Mouse (Mus musculus) naive thymus-derived CD4-positive, alpha-beta T cell, adult 2 months (primary cell): ENCODE results near the gene Chchd10.

Experiments used
- DNase-seq: peaks from one replicate; pipeline ENCODE4 v3.0.0-alpha.2; 2011; ENCODE audit warnings: low read depth

The Chchd10 gene

GRCm38 (mm10) chr10:75926396-75926795, 6.5 kb upstream of the Chchd10 start:
- DNase-seq, result peak; percentile 43

GRCm38 (mm10) chr10:75930304-75930703, 2.6 kb upstream of the Chchd10 start:
- DNase-seq, result no peak

GRCm38 (mm10) chr10:75931311-75931710, 1.6 kb upstream of the Chchd10 start:
- no peak for DNase-seq

GRCm38 (mm10) chr10:75932081-75932678, 750 bp upstream of the Chchd10 start:
- DNase-seq, result peak; percentile 60

- DNase-seq, result no peak
Observed at GRCm38 (mm10) chr10:75934991-75935390, 2.1 kb downstream of the Chchd10 start.

GRCm38 (mm10) chr10:75935680-75936541, 3.0 kb downstream of the Chchd10 start, which contains the start of gene Mmp11:
TSS of gene Mmp11 (minus strand) at chr10:75936496.
- peak; percentile 91 for DNase-seq

GRCm38 (mm10) chr10:75936909-75937667, 4.2 kb downstream of the Chchd10 start:
- no peak for DNase-seq

GRCm38 (mm10) chr10:75937851-75938643, 5.1 kb downstream of the Chchd10 start:
- DNase-seq, result peak; percentile 44

- DNase-seq, result no peak
Observed at GRCm38 (mm10) chr10:75939481-75940234, 6.7 kb downstream of the Chchd10 start.

GRCm38 (mm10) chr10:75940520-75940919, 7.6 kb downstream of the Chchd10 start, which contains the start of gene Gm867:
TSS of gene Gm867 (minus strand) at chr10:75940672.
- no peak for DNase-seq

GRCm38 (mm10) chr10:75941042-75941824, 8.3 kb downstream of the Chchd10 start:
- DNase-seq, result no peak

GRCm38 (mm10) chr10:75942736-75943477, 10.0 kb downstream of the Chchd10 start, which contains the start of gene Vpreb3:
TSS of gene Vpreb3 (plus strand) at chr10:75943057.
- DNase-seq, result no peak

GRCm38 (mm10) chr10:75944066-75944772, 11.3 kb downstream of the Chchd10 start:
- no peak for DNase-seq

GRCm38 (mm10) chr10:75945213-75945612, 12.3 kb downstream of the Chchd10 start:
- no peak for DNase-seq

- DNase-seq, result no peak
Observed at GRCm38 (mm10) chr10:75945896-75946295, 13.0 kb downstream of the Chchd10 start.

GRCm38 (mm10) chr10:75948079-75948478, 15.1 kb downstream of the Chchd10 start:
- no peak for DNase-seq

GRCm38 (mm10) chr10:75949053-75950045, 16.4 kb downstream of the Chchd10 start:
- DNase-seq, result no peak
